ENCODE assay signal across 1 mouse cellular context in the genomic region with DNA sequence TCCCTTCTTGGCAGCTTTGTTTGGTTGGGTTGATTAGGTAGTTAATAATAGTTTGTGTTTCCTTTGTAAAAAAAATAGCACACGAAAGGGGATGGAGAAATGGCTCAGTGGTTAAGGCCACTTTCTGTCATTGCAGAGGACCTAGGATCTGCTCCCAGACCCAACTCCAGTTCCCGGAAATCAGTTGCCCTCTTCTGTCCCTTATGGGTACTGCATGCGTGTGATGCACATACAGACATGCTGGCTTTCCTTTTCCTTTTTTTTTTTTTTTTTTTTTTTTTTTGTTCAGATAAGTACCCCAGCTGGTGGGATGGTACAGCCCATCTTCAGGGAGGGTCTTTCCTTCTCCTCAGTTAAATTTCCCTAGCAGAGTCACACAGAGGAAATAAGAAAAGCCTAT.
TF ChIP-seq lines count a peak whose summit lies in the region.

No protein-coding gene starts in this region.

TF ChIP-seq in MEL, 35 proteins besides CTCF, POLR2A, EP300 and RAD21:
- TF ChIP-seq TCF12 (IDR thresholded peaks at IDR 0.05; ENCODE audit: low read depth, low read length): no peak
- TF ChIP-seq USF2 (IDR thresholded peaks at IDR 0.05; ENCODE audit: borderline replicate concordance in 1 of 2, insufficient read depth in 1 of 2, low read depth in 1 of 2, low read length in 2 of 2): no peak
- TF ChIP-seq ZC3H11A (IDR thresholded peaks at IDR 0.05; ENCODE audit: low read depth, low read length): no peak
- TF ChIP-seq E2F4 (IDR thresholded peaks at IDR 0.05; ENCODE audit: borderline replicate concordance, low read depth, low read length): no peak
- no peak for TF ChIP-seq USF1 (IDR thresholded peaks at IDR 0.05; ENCODE audit: low read depth, low read length)
- TF ChIP-seq ELF1 (IDR thresholded peaks at IDR 0.05; ENCODE audit: low read depth, low read length): no peak
- no peak for TF ChIP-seq NRF1 (IDR thresholded peaks at IDR 0.05; ENCODE audit: insufficient read depth, low read depth, low read length, poor library complexity, severe bottlenecking)
- TF ChIP-seq GABPA (IDR thresholded peaks at IDR 0.05; ENCODE audit: low read depth, low read length): no peak
- no peak for TF ChIP-seq SMC3 (IDR thresholded peaks at IDR 0.05; ENCODE audit: low read depth, low read length)
- no peak for TF ChIP-seq JUND (IDR thresholded peaks at IDR 0.05; ENCODE audit: low read depth, low read length)
- TF ChIP-seq MEF2A (IDR thresholded peaks at IDR 0.05; ENCODE audit: extremely low read depth, insufficient replicate concordance, low read depth, low read length, poor library complexity, severe bottlenecking): no peak
- TF ChIP-seq HCFC1 (IDR thresholded peaks at IDR 0.05; ENCODE audit: low read depth, low read length): no peak
- no peak for TF ChIP-seq ZMIZ1 (IDR thresholded peaks at IDR 0.05; ENCODE audit: low read depth, low read length)
- TF ChIP-seq NELFE (IDR thresholded peaks at IDR 0.05; ENCODE audit: low read depth, low read length): no peak
